Mouse (Mus musculus) embryo, embryonic 9.5 days (tissue): ENCODE measurements around the gene Rph3a.

Source experiments
- DNase-seq: peaks from one replicate; pipeline ENCODE4 v3.0.0-alpha.2; 2017; ENCODE audit errors: extremely low spot score

Gene Rph3a

DNA sequence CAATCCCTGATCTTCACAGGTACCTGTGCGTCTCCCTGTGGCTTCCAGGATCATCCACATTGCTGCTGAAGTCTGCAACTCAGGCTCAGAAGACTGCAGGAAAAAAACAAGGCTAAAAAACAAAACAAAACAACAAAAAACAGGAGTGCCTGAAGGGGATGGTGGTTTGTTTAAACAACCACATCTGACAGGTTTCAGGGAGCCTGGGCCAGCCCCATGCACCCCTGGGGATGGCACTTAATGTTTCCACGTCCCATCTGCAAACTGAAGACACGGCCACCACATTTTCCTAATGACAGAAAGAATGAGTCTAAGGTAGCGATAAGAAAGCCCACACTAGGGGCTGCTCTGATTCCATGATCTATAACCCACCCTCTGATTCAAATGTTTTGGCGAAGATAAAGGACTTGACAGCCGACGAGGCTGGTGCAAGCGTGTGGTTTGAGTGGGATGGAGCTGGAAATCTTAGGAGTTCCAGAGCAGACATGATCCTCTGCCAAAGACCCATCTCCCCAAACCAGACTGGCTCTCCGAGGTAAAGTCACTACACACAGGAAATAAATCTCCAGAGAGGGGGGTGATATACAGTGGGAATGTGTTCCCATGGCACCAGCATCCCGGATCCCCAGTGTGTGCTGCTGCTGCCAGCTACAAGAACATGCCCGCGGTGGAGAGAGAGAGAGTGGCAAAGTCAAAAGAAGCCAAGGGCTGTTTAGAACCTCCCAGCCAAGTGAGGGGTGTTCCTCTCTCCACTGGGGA is at the start of gene Rph3a:
Gene Rph3a (minus strand): TSS at position 282 of the 759 bp plus-strand sequence.
- no peak for DNase-seq

DNA sequence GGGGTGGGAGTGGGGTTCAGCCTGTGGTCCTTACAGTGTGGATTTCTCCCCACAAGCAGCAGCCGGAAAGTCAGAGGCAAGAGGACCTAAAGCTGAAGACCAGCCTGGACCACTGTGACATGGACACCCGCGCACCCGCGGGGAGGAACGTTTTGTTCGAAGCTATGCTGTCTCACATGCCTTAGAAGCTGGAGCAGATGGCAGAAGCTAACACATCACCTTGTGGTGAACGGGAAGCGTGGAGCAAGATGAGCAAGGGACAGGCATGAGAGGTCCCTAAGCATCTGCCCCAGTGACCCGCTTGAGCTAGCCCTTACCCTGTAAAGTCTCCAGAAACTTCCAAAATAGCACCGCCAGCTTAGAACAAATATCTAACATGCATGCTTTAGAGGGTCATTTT is 48.4 kb upstream of the Rph3a start:
- DNase-seq: no peak

GRCm38 (mm10) chr5:121053886-121054285 is 44.0 kb upstream of the Rph3a start:
- no peak for DNase-seq

GRCm38 (mm10) chr5:121041791-121042190 is 31.9 kb upstream of the Rph3a start:
- DNase-seq: no peak

GRCm38 (mm10) chr5:121039465-121039864 is 29.6 kb upstream of the Rph3a start:
- DNase-seq: no peak

DNA sequence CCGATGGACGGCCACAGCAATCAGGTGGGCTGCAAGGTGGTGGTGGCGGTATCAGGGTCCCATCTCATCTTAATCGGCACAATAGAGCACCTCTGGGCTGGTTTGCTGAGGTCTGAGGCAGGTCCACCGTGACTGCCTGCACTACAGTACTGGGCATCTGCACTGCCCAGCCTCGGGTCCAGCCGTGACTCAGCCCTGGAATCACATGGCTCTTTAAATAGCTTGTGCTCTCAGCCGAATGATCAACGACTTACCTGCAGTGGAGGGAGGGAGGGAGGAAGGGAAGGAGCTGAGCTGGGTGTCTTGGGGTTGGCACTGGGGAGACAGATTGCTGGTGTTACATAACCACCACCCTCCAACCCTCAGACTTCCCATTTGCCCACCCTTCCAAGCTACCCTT is 20.3 kb upstream of the Rph3a start:
- DNase-seq: no peak

DNA sequence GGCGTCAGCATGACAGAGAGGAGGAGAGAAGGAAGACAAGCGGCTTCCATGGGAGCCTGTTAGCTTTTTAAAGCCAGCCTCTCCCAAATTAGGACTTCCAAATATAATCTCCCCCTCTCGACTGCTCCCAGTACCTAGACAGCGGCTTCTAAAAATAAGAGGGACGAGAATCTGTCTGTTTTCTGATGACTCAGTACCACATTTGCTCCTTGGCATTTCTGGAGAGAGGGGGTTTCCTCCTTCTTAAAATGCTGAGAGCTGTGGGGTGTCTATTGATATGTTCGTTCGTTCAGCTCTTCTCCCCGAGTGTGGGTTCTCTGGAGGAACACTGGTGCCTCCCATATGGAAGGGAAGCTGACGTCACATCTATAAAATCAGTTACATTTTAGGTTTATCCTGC is 9.6 kb upstream of the Rph3a start:
- no peak for DNase-seq

DNA sequence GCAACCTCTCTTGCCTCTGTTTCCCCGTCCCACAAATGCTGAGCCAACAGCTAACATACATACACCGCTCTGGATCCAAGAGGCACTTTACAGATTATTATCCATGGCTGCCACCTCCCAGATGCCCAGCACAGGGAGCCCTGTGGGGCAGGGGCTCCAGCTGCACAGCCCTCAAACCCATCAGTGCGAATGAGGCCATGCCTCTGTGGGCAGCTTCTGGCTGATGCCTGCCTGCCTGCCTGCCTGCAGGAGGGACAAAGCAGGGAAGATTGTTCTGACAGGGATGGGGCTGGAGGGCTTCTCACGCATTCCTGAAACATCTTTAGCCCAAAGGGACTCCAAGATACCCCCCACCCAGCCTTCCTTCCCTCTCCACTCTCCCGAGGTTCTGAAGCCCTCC is 7.8 kb upstream of the Rph3a start:
- DNase-seq: no peak

DNA sequence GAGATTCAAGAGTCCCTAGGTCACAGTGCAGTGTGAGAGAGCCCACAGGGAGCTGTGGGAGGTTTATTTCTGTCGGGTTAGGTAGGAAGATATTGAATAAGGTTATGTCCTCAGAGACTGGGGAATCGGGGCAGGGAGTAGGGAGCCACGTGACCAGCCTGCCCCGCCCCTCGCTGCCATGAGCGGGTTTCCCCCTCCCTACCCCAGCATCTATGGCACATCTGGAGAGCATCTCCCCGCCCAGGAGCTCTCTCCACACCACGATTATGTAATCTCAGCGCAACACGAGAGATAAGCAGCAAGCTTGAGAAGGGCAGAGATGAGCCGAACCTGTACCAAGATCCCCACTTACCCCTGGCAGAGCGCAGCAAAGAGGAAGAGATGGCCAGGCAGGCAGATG is 6.5 kb upstream of the Rph3a start:
- no peak for DNase-seq

DNA sequence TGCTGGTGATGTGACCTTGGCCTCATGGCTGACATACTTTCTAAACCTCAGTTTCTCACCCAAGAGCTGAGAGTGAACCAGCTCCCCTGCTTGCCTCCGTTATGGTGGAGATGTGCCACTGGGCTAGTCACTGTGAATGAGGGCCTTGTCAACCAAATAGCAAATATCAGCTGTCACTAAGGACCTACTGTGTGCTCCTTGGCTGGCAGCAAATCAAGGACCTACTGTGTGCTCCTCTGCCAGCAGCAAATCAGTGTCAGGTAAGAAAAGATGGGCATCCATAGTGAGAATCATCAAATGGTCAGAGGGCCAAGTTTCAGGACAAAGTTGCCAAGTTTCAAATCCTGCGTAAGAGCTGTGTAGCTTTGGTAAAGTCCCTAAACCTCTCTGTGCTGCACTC is 4.6 kb upstream of the Rph3a start:
- DNase-seq: no peak

- DNase-seq: no peak
Measured at GRCm38 (mm10) chr5:121011962-121012361, 2.1 kb upstream of the Rph3a start.

- DNase-seq: peak; percentile 81
Measured at GRCm38 (mm10) chr5:121009406-121009805, 486 bp downstream of the Rph3a start.

DNA sequence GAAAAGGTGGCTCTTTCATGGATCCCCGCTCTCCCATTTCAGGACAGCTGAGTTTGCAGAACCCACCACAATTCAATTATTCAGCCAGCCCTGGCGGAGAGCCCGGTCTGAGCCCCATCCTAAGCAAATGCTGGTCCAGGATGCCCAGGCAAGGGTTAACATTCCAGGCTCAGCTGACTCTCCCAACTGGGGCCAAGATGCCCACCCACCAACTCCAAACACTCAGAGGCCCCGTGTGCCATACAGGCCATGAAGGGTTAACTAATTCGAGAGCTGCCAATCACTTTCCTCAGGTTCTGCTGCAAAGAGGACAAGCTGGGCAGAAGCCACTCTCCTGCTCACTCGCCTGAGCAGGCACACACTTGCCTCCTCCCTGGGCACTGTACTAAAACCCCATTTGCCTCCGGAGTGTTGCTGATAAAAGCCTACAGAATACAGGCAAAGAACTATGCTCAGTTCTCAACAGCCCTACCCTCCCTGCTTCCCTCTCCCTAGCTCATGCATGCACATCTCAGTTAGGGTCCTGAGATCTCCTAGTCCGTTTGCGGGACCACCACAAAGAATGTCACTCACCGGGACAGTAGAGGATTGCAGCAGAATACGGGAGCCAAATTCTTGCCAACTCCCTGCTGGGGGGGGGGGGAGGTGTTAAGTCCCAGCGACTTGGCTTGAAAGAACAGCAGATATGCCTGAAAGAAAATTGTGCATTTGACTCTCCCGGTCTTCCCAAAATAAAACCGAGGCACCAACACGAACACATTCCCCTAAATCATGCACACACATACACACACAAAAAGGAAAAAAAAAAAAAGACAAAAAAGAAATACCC is 1.3 kb downstream of the Rph3a start:
- DNase-seq: no peak

GRCm38 (mm10) chr5:121007563-121007962 is 2.3 kb downstream of the Rph3a start:
- no peak for DNase-seq

GRCm38 (mm10) chr5:121007130-121007529 is 2.8 kb downstream of the Rph3a start:
- no peak for DNase-seq

- no peak for DNase-seq
Measured at GRCm38 (mm10) chr5:121006176-121006575, 3.7 kb downstream of the Rph3a start.

DNA sequence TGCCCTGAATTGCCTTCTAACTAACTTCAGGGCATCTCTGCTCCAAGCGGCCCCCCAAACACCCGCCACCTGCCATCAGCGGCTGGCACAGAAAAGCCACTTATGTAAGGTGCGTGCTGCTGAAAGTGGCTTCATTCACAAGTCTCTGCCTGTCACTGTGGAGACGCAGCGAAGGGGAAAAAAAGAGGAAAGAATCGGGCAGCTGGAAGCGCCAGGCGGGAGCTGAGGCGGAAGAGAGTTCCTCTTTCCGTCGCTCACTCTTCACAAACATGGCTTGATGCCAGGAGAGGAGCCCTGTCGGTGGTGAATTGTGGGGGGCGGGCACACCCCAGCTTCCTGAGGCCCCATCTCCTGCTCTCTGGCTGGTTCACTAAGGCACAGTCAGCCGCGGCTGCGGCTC is 6.1 kb downstream of the Rph3a start:
- no peak for DNase-seq

GRCm38 (mm10) chr5:120999573-120999972 is 10.3 kb downstream of the Rph3a start:
- peak; percentile 8 for DNase-seq

DNA sequence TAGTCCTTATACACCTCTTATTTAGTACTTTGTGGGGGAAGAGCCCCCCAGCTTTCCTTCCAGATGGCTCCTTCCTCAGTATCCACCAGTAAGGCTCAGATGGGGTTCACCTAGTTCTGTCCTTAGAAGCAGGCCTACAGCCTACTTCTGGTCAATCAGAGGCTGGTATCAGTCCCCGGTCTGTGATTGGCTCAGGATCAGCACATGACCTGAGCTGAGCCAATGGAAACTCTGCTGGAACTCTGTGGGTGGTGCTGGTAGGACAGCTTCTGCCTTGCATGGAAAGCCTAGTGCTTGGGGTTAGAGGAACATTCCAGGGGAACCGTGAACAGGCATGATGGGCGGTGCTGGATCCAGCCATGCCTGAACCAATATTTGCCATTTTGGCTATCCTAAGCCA is 21.5 kb downstream of the Rph3a start:
- DNase-seq: no peak

GRCm38 (mm10) chr5:120983029-120983428 is 26.9 kb downstream of the Rph3a start:
- DNase-seq: no peak

DNA sequence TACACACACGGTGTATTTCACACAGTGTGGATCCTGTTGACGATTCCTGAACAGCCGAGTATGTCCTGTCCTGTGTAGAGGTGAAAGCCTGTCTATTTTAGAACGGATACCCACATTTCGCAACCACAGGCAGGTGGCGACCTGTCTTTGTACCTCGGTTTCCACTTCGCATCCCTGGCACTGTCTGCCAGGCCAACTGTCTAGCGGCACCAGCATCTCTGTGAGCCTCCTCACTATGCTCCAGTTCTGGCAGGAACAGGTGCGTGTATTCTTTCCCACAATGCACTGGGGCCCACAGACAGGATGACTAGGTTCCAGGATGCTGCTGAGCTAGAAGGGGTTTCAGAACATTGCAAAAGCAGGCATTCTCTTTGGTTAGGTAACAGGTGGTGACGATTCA is 28.7 kb downstream of the Rph3a start:
- no peak for DNase-seq

- no peak for DNase-seq
Measured at GRCm38 (mm10) chr5:120980116-120980515, 29.8 kb downstream of the Rph3a start.

GRCm38 (mm10) chr5:120976138-120976537 is 33.8 kb downstream of the Rph3a start:
- no peak for DNase-seq
